Mouse (Mus musculus) cerebellum, adult 8-10 months (tissue): Measurements from ENCODE around the gene Pwp2.
A peak's percentile ranks its signal among the peaks of the same experiment; 100 is the strongest.

Experiments used
- DNase-seq: peaks from one replicate; pipeline ENCODE4 v3.0.0; 2022

Pwp2 gene

GRCm38 (mm10) chr10:78169281-78170042 lies 15.5 kb downstream of the Pwp2 start, which contains the start of gene D10Jhu81e:
D10Jhu81e (minus strand) TSS chr10:78169782.
- DNase-seq = peak; percentile 100

DNA sequence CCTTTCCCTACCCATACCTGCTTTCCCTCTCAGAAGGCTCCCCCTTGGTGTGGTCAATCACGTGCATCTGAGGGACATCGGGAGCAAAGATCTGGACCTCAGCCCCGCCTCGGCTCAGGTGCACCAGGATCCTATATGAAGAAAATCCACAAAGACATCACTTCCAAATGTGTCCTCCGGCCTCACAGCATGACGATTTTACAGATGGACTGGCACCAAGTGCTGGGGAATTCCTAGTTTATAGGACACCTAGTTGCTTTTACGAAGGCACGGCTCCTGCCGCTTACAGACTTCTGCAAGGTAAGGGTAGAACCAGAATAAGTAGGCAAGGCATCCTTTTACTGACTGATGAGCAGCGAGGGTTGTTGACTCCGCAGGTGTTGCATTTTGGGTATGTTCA lies 16.2 kb downstream of the Pwp2 start:
- DNase-seq = peak; percentile 36

DNA sequence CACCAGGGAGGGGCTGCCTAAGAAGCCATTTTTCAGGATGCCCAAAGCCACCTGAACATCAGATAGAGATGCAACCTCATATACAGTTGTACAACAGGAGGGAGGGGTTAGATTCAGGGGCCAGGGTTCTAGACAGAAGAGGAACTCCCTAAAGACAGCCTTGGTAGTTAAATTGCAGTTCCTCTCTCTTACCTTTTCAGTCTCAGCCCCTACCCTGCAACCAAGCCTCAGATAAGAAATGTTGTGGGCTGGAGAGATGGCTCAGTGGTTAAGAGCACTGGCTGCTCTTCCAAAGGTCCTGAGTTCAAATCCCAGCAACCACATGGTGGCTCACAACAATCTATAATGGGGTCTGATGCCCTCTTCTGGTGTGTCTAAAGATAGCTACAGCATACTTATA lies 17.2 kb downstream of the Pwp2 start:
- DNase-seq = no peak

DNA sequence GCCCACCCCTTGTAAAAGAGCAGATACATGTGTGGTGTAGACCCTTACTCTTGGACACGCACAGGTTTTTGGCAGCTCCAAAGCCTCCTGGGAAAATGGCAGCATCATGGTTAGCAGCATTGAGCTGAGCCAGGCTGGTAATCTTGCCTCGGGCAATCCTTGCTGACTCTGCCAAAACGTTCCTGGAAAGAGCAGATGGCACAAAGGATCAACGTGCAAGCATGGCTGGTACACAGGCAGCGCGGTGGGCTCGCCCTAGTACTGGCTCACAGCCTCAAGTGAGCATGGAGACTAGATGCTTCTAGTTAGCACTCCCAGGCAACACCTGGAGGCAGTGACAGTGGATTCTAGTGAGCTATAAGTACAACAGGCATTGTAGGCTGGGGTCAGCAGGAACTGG lies 17.6 kb downstream of the Pwp2 start:
- DNase-seq = peak; percentile 39

DNA sequence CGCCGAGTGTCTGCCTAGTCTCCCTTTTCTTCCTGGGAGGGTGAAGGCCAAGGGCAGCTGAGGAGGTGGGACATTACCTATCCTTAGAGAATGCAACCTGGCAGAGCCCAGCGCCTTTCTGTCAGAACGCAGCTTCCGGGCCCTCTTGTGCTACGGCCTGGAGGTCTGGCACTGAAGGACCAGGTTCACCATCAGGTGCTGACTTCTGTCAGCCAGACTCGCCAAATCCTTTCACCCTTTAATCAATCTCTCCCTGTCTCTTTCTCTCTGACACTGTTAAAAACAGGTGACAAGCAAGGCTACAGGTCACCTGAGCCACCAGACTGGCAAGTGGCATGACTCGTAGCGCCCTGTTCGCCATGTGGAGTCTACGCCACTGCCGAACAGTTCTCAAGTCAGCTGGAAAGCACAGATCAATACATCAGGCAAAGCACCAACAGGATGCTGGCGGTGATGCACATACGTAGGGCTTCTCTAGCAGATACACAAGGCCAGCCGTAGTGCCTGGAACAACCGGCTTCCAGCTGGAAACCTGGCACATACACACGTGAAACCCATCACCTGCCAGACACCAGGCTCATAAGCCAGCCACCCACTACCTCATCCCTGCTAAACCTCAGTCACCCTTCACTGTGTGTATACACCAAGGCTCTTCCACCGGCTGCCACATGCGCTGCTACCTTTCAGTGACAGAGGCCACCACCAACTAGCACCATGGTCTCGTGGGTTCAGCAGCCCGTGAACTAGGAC lies 19.5 kb downstream of the Pwp2 start:
- DNase-seq = peak; percentile 40

DNA sequence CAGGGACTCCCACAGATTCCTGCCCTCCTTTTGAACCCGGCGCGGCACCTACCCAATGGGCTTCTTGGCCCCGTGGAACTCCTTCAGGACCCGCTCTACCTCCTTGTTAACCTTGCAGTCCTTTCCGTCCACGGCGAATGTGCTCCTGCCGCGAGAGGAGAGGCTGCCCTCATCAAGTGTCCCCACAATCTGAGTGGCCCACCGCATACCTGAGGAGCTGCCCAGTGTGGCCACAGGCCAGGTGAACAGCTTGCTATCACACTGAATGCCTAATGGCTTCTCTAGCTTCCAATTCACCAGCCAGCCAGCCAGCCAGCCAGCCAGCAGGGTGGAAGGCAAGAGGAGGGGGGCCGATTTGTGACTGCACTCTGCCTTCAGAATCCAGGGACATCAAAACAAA lies 20.2 kb downstream of the Pwp2 start:
- DNase-seq = peak; percentile 73

- peak; percentile 73 for DNase-seq
These were observed 21.0 kb downstream of the Pwp2 start for GRCm38 (mm10) chr10:78163923-78164322.

DNA sequence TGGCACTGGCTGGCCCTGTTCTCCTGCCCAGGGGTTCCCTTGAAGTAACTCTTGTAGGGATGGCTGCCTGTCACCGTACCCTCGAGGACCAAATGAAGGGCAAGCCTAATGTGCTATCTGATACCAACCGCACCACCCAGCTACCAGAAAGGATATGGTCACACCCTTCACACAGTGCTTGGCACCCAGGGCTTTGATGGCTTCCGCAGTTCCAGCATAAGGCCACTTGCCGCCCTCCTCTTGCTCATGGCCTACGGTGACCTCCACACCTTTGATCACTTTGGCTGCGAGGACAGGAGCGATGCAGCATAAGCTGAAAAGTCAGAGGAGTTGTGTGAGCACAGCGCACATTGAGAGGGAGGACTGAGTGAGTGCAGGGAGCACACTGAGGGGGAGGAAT lies 21.7 kb downstream of the Pwp2 start:
- DNase-seq = no peak

GRCm38 (mm10) chr10:78162646-78163045 lies 22.3 kb downstream of the Pwp2 start:
- DNase-seq = peak; percentile 17

DNA sequence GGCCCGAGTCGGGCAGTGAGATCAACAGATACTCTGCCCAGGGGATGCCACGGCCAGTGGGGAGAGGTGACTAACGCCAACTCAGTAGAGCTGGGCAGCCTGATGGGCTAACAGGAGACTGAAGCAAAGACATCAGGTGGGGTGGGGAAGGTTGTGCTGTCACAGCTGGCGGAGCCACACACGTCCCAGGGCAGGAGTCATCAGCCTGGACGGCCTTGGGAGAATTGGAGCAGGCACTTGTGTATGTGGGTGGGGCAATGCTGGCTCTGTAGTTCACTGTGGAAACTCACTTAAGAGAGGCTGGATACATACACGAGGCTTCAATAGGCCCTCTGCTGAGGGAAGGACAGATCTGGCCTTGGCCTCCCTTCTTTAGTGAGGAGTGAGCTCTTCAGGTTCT lies 23.9 kb downstream of the Pwp2 start:
- no peak for DNase-seq

DNA sequence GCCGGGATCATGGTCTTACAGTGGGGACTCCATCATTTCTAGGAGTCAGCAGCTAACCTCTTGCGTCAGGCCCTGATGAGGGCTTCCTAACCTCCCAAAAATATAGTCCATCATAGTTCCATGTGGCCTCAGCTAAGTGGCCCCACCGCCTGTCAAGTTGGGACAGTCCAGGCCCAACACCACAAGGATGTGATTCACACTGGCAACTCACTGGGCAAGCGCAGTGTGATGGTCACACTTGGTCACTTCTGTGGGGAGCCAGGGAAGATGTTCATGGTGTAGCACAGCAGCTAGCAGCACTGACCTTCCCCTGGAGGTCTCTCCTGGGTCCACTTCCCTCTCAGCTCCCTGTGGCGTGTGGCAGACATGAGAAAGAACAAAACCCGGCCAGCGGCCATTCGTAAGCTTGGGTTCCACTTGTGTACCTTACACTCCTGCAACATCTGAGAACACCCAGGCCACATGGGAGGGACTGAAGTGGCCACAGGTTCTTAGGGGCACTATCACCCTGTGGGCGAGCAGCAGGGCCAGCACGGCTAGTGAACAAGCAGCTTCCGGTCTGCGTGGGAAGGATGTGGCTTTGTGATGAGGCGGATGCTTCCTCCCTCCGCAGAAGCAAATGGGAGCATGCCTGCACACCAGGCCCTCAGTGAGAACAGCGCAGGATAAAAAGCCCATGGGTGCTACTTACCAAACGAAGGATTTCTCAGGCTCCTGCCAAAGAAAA lies 24.4 kb downstream of the Pwp2 start:
- peak; percentile 34 for DNase-seq

DNA sequence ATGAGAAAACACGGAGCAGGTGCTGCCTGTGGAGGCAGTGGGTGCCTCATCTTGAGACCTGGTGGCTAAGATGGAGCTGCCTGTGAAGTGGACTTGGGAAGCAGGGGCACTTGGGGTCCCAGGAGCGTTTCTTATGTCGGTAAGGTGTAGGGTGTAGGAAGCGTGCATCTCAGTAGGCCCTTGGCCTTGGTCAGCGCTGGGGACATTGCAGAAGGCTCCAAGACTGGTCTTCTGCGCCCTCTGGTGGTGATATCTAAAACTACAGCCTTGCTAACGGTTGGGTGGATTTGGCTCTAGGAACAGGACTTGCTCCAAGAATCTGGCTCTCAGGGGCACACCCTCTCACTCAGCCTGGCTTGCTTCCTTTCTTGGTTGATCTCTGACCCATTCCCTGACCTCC lies 25.0 kb downstream of the Pwp2 start:
- DNase-seq = peak; percentile 86

GRCm38 (mm10) chr10:78159252-78159878 lies 25.6 kb downstream of the Pwp2 start:
- DNase-seq = peak; percentile 60

DNA sequence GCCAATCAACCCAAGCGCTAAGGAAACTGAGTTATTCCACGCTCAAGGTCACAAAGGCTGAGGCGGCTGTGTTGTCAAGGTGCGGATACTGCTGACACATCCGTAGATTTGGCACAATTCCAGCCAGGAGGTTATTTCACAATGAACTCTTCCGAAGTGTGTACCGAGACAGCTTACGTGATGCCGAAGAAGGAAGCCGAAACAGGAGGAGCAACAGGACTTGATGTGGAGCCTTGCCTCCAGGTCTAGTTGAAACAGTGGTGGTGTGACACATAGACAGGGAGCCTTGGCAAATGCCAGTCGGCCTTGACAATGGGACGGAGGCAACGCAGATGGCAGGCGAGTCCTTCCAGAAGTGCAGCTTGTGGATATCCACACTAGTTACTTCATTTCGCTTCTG lies 26.9 kb downstream of the Pwp2 start:
- DNase-seq = no peak

GRCm38 (mm10) chr10:78156926-78157325 lies 28.0 kb downstream of the Pwp2 start:
- no peak for DNase-seq

DNA sequence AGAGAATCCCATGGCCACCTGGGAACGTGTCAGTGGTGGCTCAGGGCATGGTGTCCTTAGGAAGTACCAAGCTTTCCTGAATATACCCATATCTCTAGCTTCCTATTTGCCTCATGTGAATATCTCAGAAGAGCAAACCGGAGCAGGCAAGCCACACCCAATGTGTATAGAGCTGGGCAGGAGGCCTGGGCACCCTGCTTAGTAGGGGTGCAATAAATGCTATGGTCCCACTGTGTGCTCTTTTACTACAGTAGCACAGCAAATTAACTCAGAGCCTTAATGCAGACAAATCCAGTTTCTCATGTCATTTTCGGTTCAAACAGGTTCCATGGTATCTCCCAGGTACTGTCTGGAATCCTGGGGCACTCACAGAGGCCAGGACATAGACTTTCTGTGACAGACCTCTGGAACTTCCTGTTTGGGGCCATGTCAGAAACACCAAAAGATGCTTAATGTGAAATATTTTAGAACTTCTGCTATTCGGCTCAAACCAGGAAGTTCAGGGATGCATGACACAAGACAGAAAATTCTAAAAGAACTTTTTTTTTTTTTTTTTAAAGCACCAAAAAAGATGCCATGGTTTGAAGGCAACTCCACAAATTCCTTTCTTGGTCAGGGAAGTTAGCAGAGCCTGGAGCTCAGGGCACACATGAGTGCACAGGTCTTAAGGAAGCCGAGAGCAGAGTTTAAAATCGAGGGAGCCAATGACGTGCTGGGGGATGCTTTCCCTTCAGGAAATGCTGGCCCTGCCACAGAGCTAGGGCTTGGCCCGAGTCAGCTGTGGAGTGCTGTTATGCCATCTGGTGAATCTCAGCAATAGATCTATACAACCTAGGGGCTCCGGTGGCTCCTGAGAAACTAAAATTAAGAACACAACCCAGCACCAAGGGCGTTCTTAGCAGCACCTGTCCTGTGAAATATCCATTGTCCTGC lies 35.8 kb downstream of the Pwp2 start:
- no peak for DNase-seq

DNA sequence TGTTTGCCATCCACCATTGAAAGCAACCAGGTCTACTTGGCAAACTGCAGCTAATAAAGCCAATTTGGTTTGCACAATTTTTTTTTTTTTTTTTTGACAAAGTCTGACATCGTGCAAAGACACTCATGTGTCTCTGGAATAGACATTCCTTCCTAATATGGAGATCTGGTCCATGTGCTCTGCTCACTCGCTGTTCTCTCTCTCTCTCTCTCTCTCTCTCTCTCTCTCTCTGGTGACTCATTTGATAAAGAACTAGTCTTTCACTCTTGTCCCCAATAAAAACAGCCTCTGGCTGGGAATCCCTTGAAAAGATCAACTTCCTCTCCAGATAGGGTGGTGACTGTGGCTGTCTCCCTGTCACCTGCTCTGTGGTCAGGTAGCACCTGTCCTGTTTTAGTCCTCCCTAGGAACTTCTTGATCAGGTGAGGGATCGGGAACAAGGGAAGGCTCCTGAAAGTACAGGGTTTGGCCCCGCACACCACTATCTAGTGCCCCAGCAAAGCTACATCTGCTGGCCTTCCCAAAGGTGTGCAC lies 37.0 kb downstream of the Pwp2 start:
- no peak for DNase-seq

DNA sequence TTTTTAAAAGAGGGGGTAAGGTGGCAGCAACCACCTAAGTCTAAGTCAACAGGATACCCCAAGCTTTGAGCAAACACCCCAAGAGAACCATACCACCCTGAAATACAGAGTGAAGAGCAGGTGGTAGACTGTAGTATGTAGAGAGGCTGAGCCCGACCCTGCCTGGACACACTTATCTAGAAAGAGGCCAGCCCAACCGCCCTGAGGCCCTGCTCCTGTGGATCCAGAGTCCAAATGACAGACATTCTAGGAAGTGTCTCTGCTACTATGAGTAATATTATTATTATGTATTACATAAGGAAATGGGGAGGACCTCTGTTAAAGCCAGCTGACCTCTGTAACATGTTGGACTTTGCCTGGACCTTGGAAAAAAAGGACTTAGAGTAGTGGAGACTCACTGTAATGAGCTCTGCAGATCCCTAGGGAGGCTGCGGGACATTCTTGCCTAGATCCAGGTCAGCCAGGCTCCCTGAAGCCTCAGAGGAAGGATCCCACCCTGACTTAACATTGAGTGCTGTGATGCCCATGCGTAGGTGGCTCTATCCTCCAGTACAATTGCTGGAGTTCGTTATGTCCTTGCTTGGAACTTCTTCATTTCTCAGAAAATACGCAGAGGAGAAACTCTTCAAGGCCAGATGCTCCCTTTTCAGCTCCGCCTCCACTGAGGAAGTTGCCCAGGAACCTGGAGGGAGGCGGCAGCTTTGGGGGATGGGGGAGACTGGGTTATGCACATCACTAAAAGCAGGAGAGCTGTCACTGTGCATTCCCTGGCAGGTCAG lies 41.0 kb downstream of the Pwp2 start:
- no peak for DNase-seq

DNA sequence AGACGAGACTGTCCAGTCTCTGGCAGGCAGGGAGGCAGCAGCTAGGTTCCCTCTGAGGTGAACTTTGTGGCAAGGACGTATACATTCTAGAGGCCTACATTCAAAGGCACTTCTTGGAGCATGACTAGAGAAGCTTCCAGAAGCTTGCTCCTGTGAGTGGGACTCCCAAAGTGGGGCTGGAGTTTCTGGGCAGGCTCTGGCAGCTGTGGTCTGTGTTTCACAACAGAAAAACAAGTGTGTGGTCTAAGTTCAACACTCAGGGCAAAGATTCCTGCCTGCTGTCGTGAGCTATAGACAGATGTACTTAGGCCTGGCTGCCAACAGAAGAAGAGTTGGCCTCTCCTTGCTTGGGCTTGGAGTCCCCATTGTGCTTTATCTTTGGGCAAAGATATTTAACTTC lies 44.1 kb downstream of the Pwp2 start:
- no peak for DNase-seq

GRCm38 (mm10) chr10:78140251-78140600 lies 44.7 kb downstream of the Pwp2 start:
- DNase-seq = no peak
